Mouse (Mus musculus) lung, adult 2 months (tissue): ENCODE measurements around the gene Plrg1. TPM values are rescaled to one million over a fixed set of nuclear protein-coding genes. Genes with fewer than 3 reads are reported as not detected.

Experiments
- DNase-seq: peaks from one replicate; pipeline ENCODE4 v3.0.0; 2022
- H3K4me1 ChIP-seq: fragments of 200-500 bp; 2 replicates; pipeline ENCODE4 v1.6.1; 2011; ENCODE audit warnings: low read length; ENCODE audit not compliant: control insufficient read depth, insufficient read depth
- H3K4me3 ChIP-seq: fragments of 200-500 bp; replicated peaks from 2 replicates; pipeline ENCODE3; 2011; ENCODE audit warnings: low read depth, mild to moderate bottlenecking, control low read depth, low read length; ENCODE audit errors: extremely low read depth
- CTCF ChIP-seq: fragments of 200-500 bp; IDR thresholded peaks from 2 replicates; pipeline ENCODE4 v1.5.1; 2011; ENCODE audit warnings: mild to moderate bottlenecking, low read length, control low read depth; ENCODE audit not compliant: insufficient read depth
- POLR2A ChIP-seq: fragments of 200-500 bp; IDR thresholded peaks from 2 replicates; pipeline ENCODE4 v1.6.1; 2011; ENCODE audit warnings: low read depth, mild to moderate bottlenecking, control low read depth, low read length, borderline replicate concordance; ENCODE audit errors: extremely low read depth
- WGBS: fragments of 180-500 bp; shearing (Covaris S2); methylation state at CpG from one replicate; pipeline ENCODE4 v1.1.7; 2018; 5-methylcytosine and 5-hydroxymethylcytosine counted together
- polyA plus RNA-seq: library from polyadenylated mRNA; depleted of rRNA; stranded (reverse); fragments of >200 nt; gene quantifications from 2 replicates; pipeline ENCODE4 v1.2.3, GENCODE M21; 2012

Gene Plrg1
- polyA plus RNA-seq, 1 experiment: 41.1 TPM

DNA sequence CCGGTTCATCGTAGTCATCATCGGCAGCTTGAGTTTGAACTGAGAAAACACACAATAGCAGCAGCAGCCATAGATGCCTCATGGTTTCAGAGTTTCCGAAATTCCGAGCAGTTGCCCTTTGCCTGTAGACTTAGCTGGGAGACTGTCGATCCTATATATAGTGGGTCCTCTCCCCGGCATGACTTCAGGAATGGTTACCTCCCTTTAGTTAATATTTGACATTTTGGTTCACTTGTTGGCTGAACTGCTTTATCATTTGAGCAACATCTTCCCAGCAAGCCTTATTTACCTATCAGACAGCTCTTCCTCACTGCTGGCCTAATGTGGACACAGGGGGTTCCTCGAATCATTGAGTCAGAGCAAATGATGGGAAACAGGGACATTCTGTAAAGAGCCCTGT is 5.6 kb upstream of the Plrg1 start, which contains the start of gene Fgb:
Gene Fgb (minus strand): TSS at position 184 of the 400 bp plus-strand sequence.
- TF ChIP-seq POLR2A: no peak
- TF ChIP-seq CTCF: no peak

DNA sequence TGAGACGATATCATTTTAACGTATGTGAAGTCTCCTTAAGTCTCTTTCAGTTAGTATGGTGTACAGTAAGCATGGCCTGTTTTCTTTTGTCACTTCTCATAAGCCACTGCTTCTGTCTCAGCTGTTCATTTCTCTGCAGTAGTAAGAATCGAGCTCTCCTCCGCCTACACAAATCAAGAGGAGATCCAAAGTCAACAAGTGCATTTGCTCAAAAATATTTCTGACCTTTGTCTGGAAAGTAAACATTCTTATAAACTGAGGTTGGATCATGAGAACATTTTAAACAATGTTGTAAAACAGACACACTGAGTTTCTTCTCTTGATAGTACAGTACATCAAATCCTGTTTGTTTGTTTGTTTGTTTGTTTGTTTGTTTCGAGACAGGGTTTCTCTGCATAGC is 4.7 kb upstream of the Plrg1 start:
- DNase-seq: no peak
- 58% methylated on average over 5 of the region's 5 CpGs for WGBS
- TF ChIP-seq POLR2A (no peak), CTCF (no peak)
- H3K4me3 ChIP-seq: no peak overlapping the region
- no peaks in the 10 kb centered on the region for H3K4me1 ChIP-seq

More for the DNA sequence above, 5.6 kb upstream of the Plrg1 start, which contains the start of gene Fgb:
- no peak for DNase-seq
- Histone ChIP-seq H3K4me3 (no peak within 1 kb of the TSS), H3K4me1 (no peaks in the 10 kb centered on the region)
- whole genome bisulfite sequencing: 78% methylated on average over 8 of the region's 8 CpGs

DNA sequence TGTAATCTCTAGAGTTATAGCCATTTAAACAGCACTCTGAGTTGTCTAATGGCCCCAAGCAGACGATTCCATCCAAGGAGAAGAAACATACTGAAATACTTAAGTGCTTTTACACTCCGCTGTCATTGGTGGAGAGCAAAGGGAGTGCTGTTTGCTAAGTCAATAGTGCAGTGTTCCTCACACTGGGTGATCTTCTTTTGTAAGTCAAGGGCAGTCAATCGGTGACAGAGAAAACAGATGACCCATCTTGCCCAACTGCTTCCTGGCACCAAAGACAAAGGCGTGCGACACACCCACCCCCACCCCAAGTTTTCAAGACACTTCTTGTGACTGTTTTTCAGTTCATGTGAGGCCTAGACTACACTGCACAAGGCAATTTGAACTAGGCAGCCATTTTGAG is 3.2 kb upstream of the Plrg1 start:
- DNase-seq: no peak
- TF ChIP-seq CTCF (no peak), POLR2A (no peak)
- no peak overlapping the region for H3K4me3 ChIP-seq
- no peaks in the 10 kb centered on the region; the same call in 1 of the 2 replicates for H3K4me1 ChIP-seq
- WGBS: 70% methylated on average over 5 of the region's 5 CpGs

DNA sequence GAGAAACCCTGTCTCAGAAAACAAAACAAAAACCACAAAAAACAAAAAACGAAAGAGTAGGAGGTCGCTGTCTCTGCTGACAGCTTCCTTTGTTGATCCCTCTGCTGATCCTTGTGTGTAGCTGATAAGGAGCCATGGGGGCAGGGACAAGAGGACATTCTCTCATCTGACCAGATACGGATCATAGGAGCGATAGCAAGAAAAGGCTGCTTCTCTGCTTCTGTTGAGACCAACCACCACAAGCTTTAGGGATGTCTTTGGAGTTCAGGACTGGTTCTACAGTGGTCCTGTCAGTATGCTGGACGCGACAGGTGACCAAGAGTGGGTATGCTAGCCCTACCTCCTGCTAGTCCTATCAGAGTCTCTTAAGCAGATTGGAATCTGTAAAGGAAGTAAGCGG is 2.2 kb upstream of the Plrg1 start:
- DNase-seq: no peak
- TF ChIP-seq CTCF: no peak
- TF ChIP-seq POLR2A: no peak
- Histone ChIP-seq H3K4me3 (no peak overlapping the region), H3K4me1 (no peaks in the 10 kb centered on the region; the same call in 1 of the 2 replicates)
- whole genome bisulfite sequencing: 85% methylated on average over 7 of the region's 7 CpGs

DNA sequence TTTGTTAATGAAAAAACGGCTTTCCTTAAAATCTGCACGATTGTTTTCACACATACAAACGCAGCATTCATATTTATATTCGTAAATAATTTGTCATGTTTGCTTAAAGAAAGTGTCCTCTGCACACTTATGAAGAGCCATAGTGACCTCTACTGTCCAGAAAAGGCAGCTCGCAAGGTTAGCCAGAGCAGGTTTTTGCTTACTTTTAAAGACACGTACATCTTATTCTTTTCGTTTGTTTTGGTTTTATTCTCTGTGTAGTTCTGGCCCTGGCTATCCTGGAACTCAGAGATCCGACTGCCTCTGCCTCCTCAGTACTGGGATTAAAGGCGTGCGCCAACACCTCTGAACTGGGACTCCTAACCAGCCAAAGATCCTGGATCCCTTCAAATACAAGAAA is 1.6 kb upstream of the Plrg1 start:
- TF ChIP-seq POLR2A: no peak
- peak; percentile 10; the same call in 1 of the 2 replicates for TF ChIP-seq CTCF
- DNase-seq: peak; percentile 20
- Histone ChIP-seq H3K4me1 (no peaks in the 10 kb centered on the region; the same call in 1 of the 2 replicates), H3K4me3 (no peak overlapping the region)
- 20% methylated on average over 10 of the region's 10 CpGs for WGBS

DNA sequence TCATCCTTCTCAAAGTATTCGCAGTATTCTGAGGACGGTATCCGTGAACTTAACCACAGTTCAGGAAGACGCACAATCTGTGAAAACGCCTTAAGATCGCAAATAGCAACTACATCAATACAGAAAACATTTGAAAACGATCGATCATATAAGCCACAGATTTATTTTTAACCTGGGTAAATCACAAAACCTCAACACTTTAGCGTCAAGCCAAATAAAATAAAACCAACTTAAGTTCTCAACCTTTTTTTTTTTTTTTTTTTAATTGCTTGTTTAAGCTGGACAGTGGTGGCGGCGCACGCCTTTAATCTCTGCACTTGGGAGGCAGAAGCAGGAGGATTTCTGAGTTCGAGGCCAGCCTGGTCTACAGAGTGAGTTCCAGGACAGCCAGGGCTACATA is 563 bp upstream of the Plrg1 start:
- no peaks in the 10 kb centered on the region; the same call in 1 of the 2 replicates for H3K4me1 ChIP-seq
- peak overlapping the region; percentile 32 for H3K4me3 ChIP-seq
- WGBS: 28% methylated on average over 13 of the region's 13 CpGs
- TF ChIP-seq POLR2A: no peak
- no peak for TF ChIP-seq CTCF
- DNase-seq: no peak

DNA sequence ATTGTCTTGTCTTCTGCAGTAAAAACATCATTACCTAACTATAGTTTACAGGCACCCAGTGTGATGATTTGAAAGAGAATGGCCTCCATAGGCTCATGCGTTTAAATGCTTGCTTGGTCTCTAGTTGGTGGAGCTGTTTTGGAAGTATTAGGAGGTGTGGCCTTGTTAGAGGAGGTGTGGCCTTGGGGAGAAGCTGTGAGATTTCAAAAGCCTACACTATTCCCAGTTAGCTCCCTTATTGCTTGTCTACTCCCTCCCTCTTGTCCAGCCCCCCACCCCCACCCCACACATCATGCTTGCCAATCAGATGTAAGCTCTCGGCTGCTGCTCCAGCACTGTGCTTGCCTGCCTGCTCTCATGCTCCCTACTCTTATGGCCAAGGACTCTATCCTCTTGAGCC is 1.7 kb downstream of the Plrg1 start:
- TF ChIP-seq CTCF (no peak), POLR2A (no peak)
- WGBS: 96% methylated on average over 2 of the region's 2 CpGs
- no peak for DNase-seq
- H3K4me3 ChIP-seq: no peak overlapping the region
- H3K4me1 ChIP-seq: no peaks in the 10 kb centered on the region; the same call in 1 of the 2 replicates

DNA sequence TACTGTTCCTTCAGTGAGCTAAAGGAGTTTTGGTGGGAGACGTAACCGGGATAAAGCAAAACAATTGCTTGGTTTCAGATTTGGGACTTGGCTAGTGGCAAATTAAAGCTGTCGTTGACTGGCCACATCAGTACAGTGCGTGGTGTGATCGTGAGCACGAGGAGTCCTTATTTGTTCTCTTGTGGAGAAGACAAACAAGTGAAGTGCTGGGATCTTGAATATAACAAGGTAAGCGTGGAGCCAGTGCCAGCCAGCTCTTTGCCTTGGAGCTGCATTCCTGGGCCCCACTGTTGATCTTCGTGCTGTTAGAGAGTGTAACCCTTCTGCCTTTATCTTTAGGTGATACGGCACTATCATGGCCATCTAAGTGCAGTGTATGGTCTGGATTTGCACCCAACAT is 12.6 kb downstream of the Plrg1 start:
- WGBS: 75% methylated on average over 9 of the region's 9 CpGs
- H3K4me3 ChIP-seq: no peak overlapping the region
- DNase-seq: peak; percentile 44
- no peak for TF ChIP-seq CTCF
- TF ChIP-seq POLR2A: no peak
- H3K4me1 ChIP-seq: peaks cover 3% of the 10 kb centered on the region; the same call in 1 of the 2 replicates

DNA sequence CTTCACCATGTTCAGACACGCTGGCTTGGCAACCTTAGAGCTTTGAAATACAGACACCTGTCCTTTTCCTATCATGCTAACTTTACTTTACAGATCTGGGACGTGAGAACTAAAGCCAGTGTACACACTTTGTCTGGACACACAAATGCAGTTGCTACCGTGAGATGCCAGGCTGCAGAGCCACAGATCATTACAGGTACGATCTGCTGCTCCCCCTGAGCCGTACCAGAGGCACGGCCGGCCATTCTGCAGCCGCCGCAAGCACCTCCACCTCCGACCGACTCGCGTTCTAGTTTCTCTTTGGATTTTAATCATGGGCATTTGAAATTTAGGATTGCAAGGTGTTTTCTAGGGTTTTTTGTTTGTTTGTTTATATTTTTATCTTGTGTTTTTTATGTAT is 13.5 kb downstream of the Plrg1 start:
- Histone ChIP-seq H3K4me3 (no peak overlapping the region), H3K4me1 (peaks cover 3% of the 10 kb centered on the region; the same call in 1 of the 2 replicates)
- WGBS: 93% methylated on average over 13 of the region's 13 CpGs
- no peak for DNase-seq
- TF ChIP-seq POLR2A (no peak), CTCF (no peak)

DNA sequence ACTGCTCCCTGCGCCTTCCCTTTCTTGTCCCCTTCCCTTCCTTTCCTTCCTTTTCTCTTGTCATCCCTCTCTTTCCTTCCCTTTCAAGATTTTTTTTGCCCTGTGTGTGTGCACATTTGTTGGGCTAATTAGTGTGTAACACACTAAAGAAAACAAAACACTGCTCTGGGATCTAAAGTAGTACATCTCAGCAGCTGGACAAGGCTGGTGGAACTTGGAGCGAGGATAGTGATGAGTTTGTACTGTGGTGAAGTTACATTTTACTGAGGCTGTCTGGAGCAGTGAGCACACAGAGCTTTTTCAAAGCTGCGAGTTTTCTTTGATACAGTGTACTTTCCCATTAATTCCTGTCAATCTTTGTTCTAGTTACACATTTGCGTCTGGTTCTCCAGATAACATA is 14.9 kb downstream of the Plrg1 start:
- DNase-seq: peak; percentile 1
- Histone ChIP-seq H3K4me3 (no peak overlapping the region), H3K4me1 (peaks cover 3% of the 10 kb centered on the region; the same call in 1 of the 2 replicates)
- WGBS: 82% methylated on average over 4 of the region's 4 CpGs
- TF ChIP-seq POLR2A: no peak
- TF ChIP-seq CTCF: no peak
